Mouse (Mus musculus) stomach, postnatal 0 days (tissue): Measurements from ENCODE around the gene Hyal2. TPM values are rescaled to one million over a fixed set of nuclear protein-coding genes. Genes with fewer than 3 reads are reported as not detected.
"Not testable (repeated sequence)": the region's sequence is repeated elsewhere in the genome, so short reads cannot be mapped to it uniquely, and the experiment has no call there.

Source experiments
- ATAC-seq: fragments of 200-750 bp; cut with Nextera tagmentation; 2 replicates; pipeline ENCODE4 v1.8.0; 2017; ENCODE audit not compliant: low FRiP score, low TSS enrichment
- DNase-seq: peaks from one replicate; pipeline ENCODE4 v3.0.0-alpha.2; 2016; ENCODE audit warnings: low spot score
- H3K27ac ChIP-seq: fragments of 300-500 bp; sonication (generic); replicated peaks from 2 replicates; pipeline ENCODE4 v1.5.1; 2014; ENCODE audit warnings: mild to moderate bottlenecking, control low read depth
- H3K27me3 ChIP-seq: fragments of 300-500 bp; sonication (generic); 2 replicates; pipeline ENCODE4 v1.6.1; 2014; ENCODE audit warnings: low read length; ENCODE audit not compliant: control insufficient read depth, insufficient read depth
- H3K36me3 ChIP-seq: fragments of 300-500 bp; sonication (generic); 2 replicates; pipeline ENCODE4 v1.6.1; 2014; ENCODE audit warnings: low read length, mixed read lengths; ENCODE audit not compliant: control insufficient read depth, insufficient read depth
- H3K4me1 ChIP-seq: fragments of 300-500 bp; sonication (generic); replicated peaks from 2 replicates; pipeline ENCODE4 v1.6.1; 2014; ENCODE audit warnings: antibody characterized with exemption; ENCODE audit not compliant: control insufficient read depth, insufficient read depth
- H3K4me2 ChIP-seq: fragments of 300-500 bp; sonication (generic); replicated peaks from 2 replicates; pipeline ENCODE4 v1.6.1; 2014; ENCODE audit warnings: low read depth, mild to moderate bottlenecking, control low read depth, moderate library complexity
- H3K4me3 ChIP-seq: fragments of 300-500 bp; sonication (generic); 2 replicates; pipeline ENCODE4 v1.5.1; 2014; ENCODE audit warnings: low read depth, low read length, control low read depth
- H3K9ac ChIP-seq: fragments of 300-500 bp; sonication (generic); 2 replicates; pipeline ENCODE4 v1.6.1; 2014; ENCODE audit warnings: mild to moderate bottlenecking, low read length, control low read depth, mixed read lengths
- H3K9me3 ChIP-seq: fragments of 300-500 bp; sonication (generic); 2 replicates; pipeline ENCODE4 v1.6.1; 2016; ENCODE audit warnings: low read length; ENCODE audit not compliant: control insufficient read depth
- CTCF ChIP-seq: IDR thresholded peaks from 2 replicates; pipeline ENCODE4 v1.5.1; 2016; ENCODE audit warnings: antibody characterized with exemption, low read depth, mild to moderate bottlenecking, moderate library complexity
- EP300 ChIP-seq: optimal IDR thresholded peaks from 2 replicates; pipeline ENCODE3; 2016; ENCODE audit warnings: antibody characterized with exemption
- WGBS: fragments of 180-500 bp; shearing (Covaris S2); extraction: QIAGEN DNeasy Blood & Tissue Kit; methylation state at CpG from one replicate; pipeline ENCODE4 v1.1.7; 2014; 5-methylcytosine and 5-hydroxymethylcytosine counted together
- polyA plus RNA-seq: library from polyadenylated mRNA; unstranded; fragments of >200 nt; fragmentation: Nextera tagmentation; extraction: Ambion mirVana; gene quantifications from 2 replicates; pipeline ENCODE4 v1.2.1, GENCODE M21; 2015

Gene Hyal2
- polyA plus RNA-seq, 1 experiment from 2014 or later, result 50.4 TPM

DNA sequence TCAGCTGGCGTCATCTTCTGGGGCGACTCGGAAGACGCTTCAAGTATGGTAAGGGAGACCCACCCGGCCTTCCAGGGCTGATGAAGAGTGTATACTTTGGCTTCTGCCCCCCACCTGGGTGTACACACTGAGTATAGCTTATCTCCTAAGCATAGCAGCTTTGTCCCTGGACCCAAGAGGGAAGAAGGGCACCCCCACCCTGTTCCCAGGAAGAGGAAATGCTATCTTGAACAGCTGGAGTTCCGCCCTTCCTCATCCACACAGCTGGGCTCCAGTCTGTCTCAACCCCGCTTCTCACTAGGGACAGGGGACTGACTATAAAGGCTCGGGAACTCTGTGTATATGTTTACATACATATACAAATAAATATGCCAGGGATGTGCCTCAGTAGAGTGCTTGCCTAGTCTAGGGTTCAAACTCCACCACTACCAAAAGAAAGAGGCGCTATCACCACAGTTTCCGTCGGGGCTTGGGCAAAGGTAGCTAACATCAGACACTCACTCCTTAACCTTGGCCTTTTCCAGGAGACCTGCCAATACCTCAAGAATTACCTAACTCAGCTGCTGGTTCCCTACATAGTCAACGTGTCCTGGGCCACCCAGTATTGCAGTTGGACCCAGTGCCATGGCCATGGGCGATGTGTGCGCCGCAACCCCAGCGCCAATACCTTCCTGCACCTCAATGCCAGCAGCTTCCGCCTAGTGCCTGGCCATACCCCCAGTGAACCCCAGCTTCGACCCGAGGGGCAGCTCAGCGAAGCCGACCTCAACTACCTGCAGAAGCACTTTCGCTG lies 4.0 kb downstream of the Hyal2 start:
- Histone ChIP-seq H3K4me2 (peak overlapping the region; percentile 71), H3K4me1 (peaks cover 15% of the 10 kb centered on the region), H3K27me3 (no peaks in the 10 kb centered on the region), H3K9me3 (no peaks in the 10 kb centered on the region), H3K9ac (no peak overlapping the region), H3K27ac (peak overlapping the region; percentile 86), H3K4me3 (peak overlapping the region; percentile 10; the same call in 1 of the 2 replicates), H3K36me3 (peaks cover 6% of the 10 kb centered on the region; the same call in 1 of the 2 replicates)
- DNase-seq (no peak), ATAC-seq (no peak)
- no peak for TF ChIP-seq EP300
- no peak for TF ChIP-seq CTCF
- WGBS, result 84% methylated on average over 22 of the region's 22 CpGs

DNA sequence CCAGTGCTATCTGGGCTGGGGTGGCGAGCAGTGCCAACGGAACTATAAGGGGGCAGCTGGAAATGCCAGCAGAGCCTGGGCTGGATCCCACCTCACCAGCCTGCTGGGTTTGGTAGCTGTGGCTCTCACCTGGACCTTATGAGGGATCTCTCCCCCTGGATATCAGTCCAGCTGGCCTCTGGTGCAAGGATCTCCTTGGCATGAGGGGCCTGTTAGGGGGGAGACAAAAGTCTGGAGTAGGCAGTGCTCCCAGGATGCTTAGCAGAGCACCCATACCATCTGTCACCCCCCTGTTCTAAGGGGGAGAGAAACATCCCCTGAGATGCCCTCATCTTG lies 4.5 kb downstream of the Hyal2 start:
- H3K4me3 ChIP-seq, result no peak overlapping the region
- 97% methylated on average over 2 of the region's 2 CpGs for WGBS
- peaks cover 15% of the 10 kb centered on the region for H3K4me1 ChIP-seq

DNA sequence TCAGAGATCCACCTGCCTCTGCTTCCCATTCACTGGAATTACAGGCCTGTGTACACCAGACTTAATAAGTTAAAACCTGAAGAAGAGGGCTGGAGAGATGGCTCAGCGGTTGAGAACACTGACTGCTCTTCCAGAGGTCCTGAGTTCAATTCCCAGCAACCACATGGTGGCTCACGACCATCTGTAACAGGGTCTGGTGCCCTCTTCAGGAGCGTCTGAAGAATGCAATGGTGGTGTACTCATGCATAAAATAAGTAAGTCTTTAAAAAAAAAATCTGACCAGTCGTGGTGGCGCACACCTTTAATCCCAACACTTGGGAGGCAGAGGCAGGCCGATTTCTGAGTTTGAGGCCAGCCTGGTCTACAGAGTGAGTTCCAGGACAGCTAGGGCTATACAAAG lies 6.0 kb downstream of the Hyal2 start:
- not testable (repeated sequence) for DNase-seq, H3K27me3 ChIP-seq, H3K27ac ChIP-seq, H3K4me3 ChIP-seq, H3K36me3 ChIP-seq, H3K4me2 ChIP-seq, H3K9me3 ChIP-seq, H3K9ac ChIP-seq, ATAC-seq
- WGBS, result 90% methylated on average over 6 of the region's 6 CpGs
- TF ChIP-seq CTCF, result peak; percentile 34; the same call in 1 of the 2 replicates
- H3K4me1 ChIP-seq, result peaks cover 18% of the 10 kb centered on the region

More for the DNA sequence above, 4.5 kb downstream of the Hyal2 start:
- Histone ChIP-seq H3K27me3 (no peaks in the 10 kb centered on the region), H3K4me2 (no peak overlapping the region), H3K36me3 (peaks cover 6% of the 10 kb centered on the region; the same call in 1 of the 2 replicates), H3K9ac (no peak overlapping the region), H3K9me3 (no peaks in the 10 kb centered on the region), H3K27ac (no peak overlapping the region)
- DNase-seq (no peak), ATAC-seq (no peak)
- TF ChIP-seq EP300 (no peak), CTCF (no peak)

DNA sequence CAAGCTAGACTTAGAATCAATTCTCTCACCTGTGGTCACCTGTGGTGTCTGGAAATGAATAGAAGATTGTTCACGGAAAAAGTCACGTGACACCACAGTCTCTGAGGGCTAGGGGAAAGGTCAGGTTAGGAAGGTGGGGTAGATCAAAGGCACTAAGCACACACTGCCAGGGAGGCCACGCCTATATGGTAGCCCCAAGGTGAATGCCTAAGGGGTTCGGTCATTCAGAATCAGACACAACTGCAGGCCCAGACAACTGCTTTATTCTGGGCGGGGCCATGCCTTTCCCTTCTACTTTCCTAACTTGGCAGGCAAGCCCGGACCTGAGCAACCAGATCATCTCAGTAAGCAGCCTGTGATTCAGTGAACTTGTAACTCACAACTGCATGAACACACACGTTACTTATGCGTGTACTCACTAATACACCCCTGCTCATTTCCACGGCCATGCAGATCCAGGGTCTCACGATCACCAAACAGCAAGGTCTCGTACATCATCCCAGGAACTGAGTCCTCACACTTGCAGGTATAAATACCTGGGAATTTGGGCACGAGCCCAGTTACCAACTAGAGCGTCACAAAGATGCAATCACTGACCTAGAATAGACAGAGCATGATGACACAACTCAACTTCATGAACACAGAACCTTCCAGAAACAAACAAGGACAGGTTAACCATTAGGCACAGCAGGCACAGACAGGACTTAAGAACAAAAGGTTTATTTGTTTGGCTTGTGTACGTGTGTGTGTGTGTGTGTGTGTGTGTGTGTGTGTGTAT lies 8.0 kb downstream of the Hyal2 start:
- peaks cover 6% of the 10 kb centered on the region; the same call in 1 of the 2 replicates for H3K36me3 ChIP-seq
- no peak overlapping the region for H3K9ac ChIP-seq
- no peak overlapping the region for H3K4me2 ChIP-seq
- ATAC-seq (peak; percentile 85), DNase-seq (peak; percentile 83)
- H3K4me3 ChIP-seq, result no peak overlapping the region
- no peak for TF ChIP-seq CTCF
- TF ChIP-seq EP300, result peak; percentile 1
- H3K27me3 ChIP-seq, result no peaks in the 10 kb centered on the region
- H3K9me3 ChIP-seq, result no peaks in the 10 kb centered on the region
- WGBS, result 53% methylated on average over 14 of the region's 14 CpGs
- H3K27ac ChIP-seq, result peak overlapping the region; percentile 92
- H3K4me1 ChIP-seq, result peaks cover 9% of the 10 kb centered on the region

DNA sequence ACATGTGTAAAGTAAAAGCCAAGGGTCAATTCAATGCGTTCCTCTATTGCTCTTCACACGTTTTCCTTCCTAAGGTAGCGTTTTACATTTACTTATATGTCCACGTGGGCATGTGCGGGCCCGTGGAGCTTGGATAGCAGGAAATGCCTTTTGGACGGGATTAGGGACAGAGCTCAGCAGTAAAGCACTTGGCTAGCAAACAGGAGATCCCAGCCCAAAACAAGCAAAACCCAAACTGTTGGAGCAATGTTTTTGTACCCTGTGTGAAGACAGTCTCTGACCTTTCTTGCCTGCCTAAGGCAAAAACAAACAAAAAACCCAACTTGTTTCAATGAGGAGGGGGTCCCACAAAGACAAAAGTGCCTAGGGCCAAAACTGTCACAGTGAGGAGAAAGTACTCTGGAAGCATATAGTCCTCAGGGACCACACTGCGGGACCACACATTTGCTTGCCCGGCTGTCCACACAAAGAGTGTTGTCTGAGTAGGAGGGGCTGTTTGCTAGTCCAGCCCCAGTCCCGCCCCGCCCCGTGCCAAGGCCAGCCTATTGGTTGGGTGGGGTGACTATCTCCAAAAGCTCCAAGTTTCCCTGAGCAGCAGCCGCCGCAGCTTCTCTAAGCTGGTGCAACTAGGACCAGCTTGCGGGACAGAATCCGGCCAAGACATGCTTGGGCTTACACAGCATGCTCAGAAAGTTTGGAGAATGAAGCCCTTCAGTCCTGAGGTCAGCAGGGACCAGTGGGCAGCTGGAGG lies 8.8 kb downstream of the Hyal2 start, which contains the start of gene Hyal1:
Gene Hyal1 (plus strand): TSS at position 571 of the 751 bp plus-strand sequence.
- ATAC-seq, result peak; percentile 68
- H3K9me3 ChIP-seq, result no peaks in the 10 kb centered on the region
- 9% methylated on average over 16 of the region's 16 CpGs for WGBS

More for the DNA sequence above, 8.8 kb downstream of the Hyal2 start, which contains the start of gene Hyal1:
- H3K27me3 ChIP-seq, result no peaks in the 10 kb centered on the region
- peaks cover 6% of the 10 kb centered on the region; the same call in 1 of the 2 replicates for H3K36me3 ChIP-seq
- H3K4me3 ChIP-seq, result peak within 1 kb of the TSS; percentile 47
- TF ChIP-seq CTCF (no peak), EP300 (no peak)
- DNase-seq, result peak; percentile 96
- H3K9ac ChIP-seq, result peak within 1 kb of the TSS; percentile 66
- H3K27ac ChIP-seq, result peak within 1 kb of the TSS; percentile 92
- peak within 1 kb of the TSS; percentile 69 for H3K4me2 ChIP-seq
- peaks cover 8% of the 10 kb centered on the region for H3K4me1 ChIP-seq
